Mouse (Mus musculus) embryonic stem cell, embryonic (primary cell): ENCODE results near the gene Six5.

Source experiments
- CTCF ChIA-PET, 4 experiments: fragments of 300-600 bp in 2 of 4; fragments of 350-600 bp in 2 of 4; sonication (Branson Sonifier 250); formaldehyde crosslinking; loops; one replicate each; lab custom pipeline; 2022; ENCODE audit warnings: inconsistent platforms in 2 of 4; lab: Charles Lee
- POLR2A ChIA-PET, 4 experiments: fragments of 300-600 bp in 2 of 4; fragments of 350-600 bp in 2 of 4; sonication (Branson Sonifier 250); formaldehyde crosslinking; loops; one replicate each; lab custom pipeline; 2022; ENCODE audit warnings: antibody characterized with exemption in 4 of 4, inconsistent platforms in 1 of 4; lab: Charles Lee

The Six5 gene

DNA sequence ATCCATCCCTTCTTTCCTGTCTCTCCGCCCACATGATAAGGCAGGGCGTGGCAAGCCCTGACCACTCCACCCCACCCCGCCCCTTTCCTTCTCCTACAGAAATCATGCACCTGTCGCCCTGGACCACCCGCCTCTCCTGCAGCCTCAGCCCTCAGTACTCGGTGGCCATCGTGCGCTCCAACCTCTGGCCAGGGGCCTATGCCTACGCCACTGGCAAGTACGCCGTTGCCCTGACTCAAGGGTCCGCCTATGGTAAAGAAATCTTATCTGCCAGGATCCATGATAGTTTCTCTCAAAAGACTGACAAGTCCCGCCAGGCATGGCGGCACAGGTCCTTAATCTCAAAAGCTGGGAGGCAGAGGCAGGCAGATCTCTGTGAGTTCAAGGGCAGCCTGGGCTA, 26.5 kb upstream of the Six5 start:
- CTCF ChIA-PET = interaction anchor here in 3 of 4 experiments (0.7 to 18.8 kb wide), 10 partner anchors 8 to 171 kb away, joined by 4 to 356 read pairs (median 6); partner anchors contain the start of genes Six5 (in 2 of the 3), Dmpk (in 1 of the 3), Dmwd (in 1 of the 3) and Rsph6a (in 1 of the 3)
- POLR2A ChIA-PET = interaction anchor here in 3 of 4 experiments (1.0 to 1.5 kb wide), 3 partner anchors 10 to 13 kb away, joined by 5 to 12 read pairs (median 10); no protein-coding TSS in a partner anchor

GRCm38 (mm10) chr7:19068707-19069106, 25.7 kb upstream of the Six5 start:
- CTCF ChIA-PET = interaction anchor here (0.5 to 18.8 kb wide), 45 partner anchors 9 to 1869 kb away, joined by 3 to 356 read pairs (median 4); partner anchors contain the start of genes Rsph6a (in 3 of the 4), Six5 (in 2 of the 4), Dmpk (in 1 of the 4) and Eml2 (in 1 of the 4)
- POLR2A ChIA-PET = interaction anchor here in 3 of 4 experiments (0.6 to 1.5 kb wide), 7 partner anchors 9 to 553 kb away, joined by 3 to 10 read pairs (median 3); no protein-coding TSS in a partner anchor

GRCm38 (mm10) chr7:19069500-19069899, 24.9 kb upstream of the Six5 start:
- ChIA-PET CTCF (interaction anchor here (0.6 to 18.8 kb wide), 14 partner anchors 9 to 179 kb away, joined by 3 to 356 read pairs (median 4); partner anchors contain the start of genes Six5 (in 2 of the 4), Dmpk (in 1 of the 4), Eml2 (in 1 of the 4) and Rsph6a (in 1 of the 4)), POLR2A (interaction anchor here in 3 of 4 experiments (0.6 to 1.6 kb wide), 5 partner anchors 10 to 1892 kb away, joined by 3 to 8 read pairs (median 5); no protein-coding TSS in a partner anchor)

GRCm38 (mm10) chr7:19071024-19071423, 23.4 kb upstream of the Six5 start:
- ChIA-PET POLR2A (interaction anchor here in 2 of 4 experiments (1.6 to 11.3 kb wide), 3 partner anchors 18 to 22 kb away, joined by 3 to 172 read pairs (median 6); partner anchors contain the start of genes Dmpk (in 1 of the 2) and Six5 (in 1 of the 2)), CTCF (interaction anchor here in 2 of 4 experiments (1.0 to 18.8 kb wide), 5 partner anchors 9 to 51 kb away, joined by 3 to 356 read pairs (median 3); partner anchors contain the start of genes Dmpk (in 1 of the 2), Rsph6a (in 1 of the 2) and Six5 (in 1 of the 2))

DNA sequence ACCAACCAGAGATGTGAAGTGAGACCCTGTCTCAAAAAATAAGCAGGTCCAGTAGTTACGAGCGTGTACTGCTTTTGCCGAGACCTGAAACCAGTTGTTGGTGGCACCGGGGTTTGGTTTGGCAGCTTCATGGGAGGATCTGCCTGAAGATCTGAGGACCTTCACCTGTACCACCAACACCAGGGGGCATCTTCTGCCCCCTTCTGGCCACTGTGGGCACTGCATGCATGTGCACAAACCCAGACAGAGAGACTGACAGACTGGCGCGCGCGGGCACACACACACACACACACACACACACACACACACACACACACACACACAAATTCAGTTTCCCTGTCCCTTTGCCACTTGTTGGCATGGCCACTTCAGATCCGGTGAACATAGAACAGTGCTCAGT, 20.9 kb upstream of the Six5 start:
- ChIA-PET CTCF (interaction anchor here (0.5 to 18.8 kb wide), 51 partner anchors 8 to 384 kb away, joined by 3 to 356 read pairs (median 4); partner anchors contain the start of genes Dmpk (in 3 of the 4), Rsph6a (in 3 of the 4), Eml2 (in 1 of the 4) and Fbxo46 (in 1 of the 4)), POLR2A (interaction anchor here in 3 of 4 experiments (0.6 to 11.3 kb wide), 17 partner anchors 9 to 253 kb away, joined by 3 to 172 read pairs (median 4); partner anchors contain the start of genes Six5 (in 3 of the 3), Dmpk (in 1 of the 3) and Rsph6a (in 1 of the 3))

- POLR2A ChIA-PET = interaction anchor here in 2 of 4 experiments (1.2 to 11.3 kb wide), 5 partner anchors 9 to 19 kb away, joined by 4 to 172 read pairs (median 14); partner anchors contain the start of genes Six5 (in 2 of the 2) and Dmpk (in 1 of the 2)
- CTCF ChIA-PET = interaction anchor here (0.6 to 18.8 kb wide), 11 partner anchors 14 to 221 kb away, joined by 3 to 356 read pairs (median 5); partner anchors contain the start of genes Rsph6a (in 2 of the 4), Dmpk (in 1 of the 4), Eml2 (in 1 of the 4) and Fbxo46 (in 1 of the 4)
These were observed 19.9 kb upstream of the Six5 start for GRCm38 (mm10) chr7:19074494-19074893.

DNA sequence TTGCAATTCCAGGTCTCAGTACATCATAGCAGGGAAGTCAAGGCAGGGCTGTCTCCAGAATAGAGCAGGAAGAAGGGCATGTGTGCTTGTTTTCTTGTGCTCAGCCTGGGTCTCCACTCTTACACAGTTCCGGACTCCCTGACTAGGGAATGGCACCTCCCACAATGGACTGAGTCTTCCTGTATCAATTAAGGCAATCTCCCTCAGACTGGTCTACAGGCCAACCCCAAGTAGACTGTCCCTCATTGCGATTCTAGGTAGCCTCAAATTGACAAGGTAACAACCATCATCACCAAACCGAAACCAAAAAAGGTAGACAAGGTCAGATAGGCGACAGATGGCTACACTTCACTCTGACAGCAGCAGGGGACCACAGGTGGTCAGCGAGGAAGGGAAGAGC, 19.2 kb upstream of the Six5 start:
- CTCF ChIA-PET = interaction anchor here (0.5 to 18.8 kb wide), 18 partner anchors 8 to 324 kb away, joined by 3 to 356 read pairs (median 4); partner anchors contain the start of genes Six5 (in 3 of the 4), Dmpk (in 1 of the 4), Gm4969 (in 1 of the 4) and Rsph6a (in 1 of the 4)

GRCm38 (mm10) chr7:19075723-19076585, 18.4 kb upstream of the Six5 start, which contains the start of gene Dmwd:
TSS of gene Dmwd (plus strand) at chr7:19076227.
- CTCF ChIA-PET = interaction anchor here in 3 of 4 experiments (0.5 to 18.8 kb wide), 18 partner anchors 9 to 323 kb away, joined by 3 to 356 read pairs (median 4); partner anchors contain the start of genes Six5 (in 3 of the 3), Dmpk (in 1 of the 3), Gm4969 (in 1 of the 3) and Rsph6a (in 1 of the 3)
- POLR2A ChIA-PET = interaction anchor here in 3 of 4 experiments (0.5 to 11.3 kb wide), 14 partner anchors 8 to 126 kb away, joined by 3 to 172 read pairs (median 4); partner anchors contain the start of genes Six5 (in 3 of the 3), Dmpk (in 1 of the 3) and Rsph6a (in 1 of the 3)

More for the DNA sequence above, 19.2 kb upstream of the Six5 start:
- POLR2A ChIA-PET = interaction anchor here in 3 of 4 experiments (0.5 to 11.3 kb wide), 12 partner anchors 9 to 125 kb away, joined by 3 to 172 read pairs (median 4); partner anchors contain the start of genes Six5 (in 3 of the 3), Dmpk (in 1 of the 3) and Rsph6a (in 1 of the 3)

DNA sequence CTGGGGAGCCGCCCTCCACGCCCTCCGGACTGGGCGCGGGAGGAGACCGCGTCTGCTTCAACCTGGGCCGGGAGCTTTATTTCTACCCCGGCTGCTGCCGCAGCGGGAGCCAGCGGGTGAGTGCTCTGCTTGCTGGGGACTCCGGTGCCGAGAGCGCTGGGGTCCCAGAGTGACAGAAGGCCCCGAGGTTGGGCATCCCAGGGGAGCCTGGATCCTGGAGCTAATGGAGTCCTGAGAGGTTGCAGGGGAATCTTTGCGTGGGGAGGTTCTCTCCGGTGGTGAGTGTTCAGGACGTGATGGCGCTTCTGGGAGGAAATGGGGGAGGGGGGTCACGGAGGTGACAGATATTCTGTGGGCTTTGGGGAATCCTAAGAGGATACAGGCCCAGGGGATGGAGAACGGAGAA, 17.8 kb upstream of the Six5 start:
- ChIA-PET CTCF (interaction anchor here in 3 of 4 experiments (0.9 to 18.8 kb wide), 10 partner anchors 9 to 61 kb away, joined by 3 to 356 read pairs (median 6); partner anchors contain the start of genes Six5 (in 3 of the 3), Dmpk (in 1 of the 3) and Gm4969 (in 1 of the 3)), POLR2A (interaction anchor here in 3 of 4 experiments (0.6 to 11.3 kb wide), 10 partner anchors 10 to 99 kb away, joined by 3 to 172 read pairs (median 6); partner anchors contain the start of genes Six5 (in 3 of the 3), Dmpk (in 1 of the 3), Eml2 (in 1 of the 3) and Fbxo46 (in 1 of the 3))

DNA sequence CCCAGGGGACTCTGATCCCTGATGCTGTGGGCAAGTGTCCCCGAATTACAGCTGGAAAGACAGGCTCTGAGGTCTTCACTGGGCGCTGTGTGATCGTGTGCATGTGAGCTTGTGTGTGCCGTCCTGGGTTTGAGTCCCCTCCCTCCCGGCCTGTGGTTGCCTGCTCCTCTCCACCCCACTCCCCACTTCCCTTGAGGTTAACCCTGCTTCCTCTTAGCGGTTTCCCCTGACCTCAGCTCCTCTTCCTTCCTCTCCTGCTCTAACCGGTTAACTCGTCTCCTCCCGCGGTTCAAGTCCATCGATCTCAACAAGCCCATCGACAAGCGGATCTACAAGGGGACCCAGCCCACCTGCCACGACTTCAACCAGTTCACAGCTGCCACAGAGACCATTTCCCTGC, 16.6 kb upstream of the Six5 start:
- POLR2A ChIA-PET = interaction anchor here in 3 of 4 experiments (0.9 to 11.3 kb wide), 10 partner anchors 9 to 260 kb away, joined by 3 to 172 read pairs (median 5); partner anchors contain the start of genes Six5 (in 2 of the 3), Dmpk (in 1 of the 3), Fbxo46 (in 1 of the 3) and Mypop (in 1 of the 3)
- CTCF ChIA-PET = interaction anchor here (0.6 to 18.8 kb wide), 10 partner anchors 8 to 38 kb away, joined by 3 to 356 read pairs (median 4); partner anchors contain the start of genes Six5 (in 2 of the 4), Dmpk (in 1 of the 4) and Rsph6a (in 1 of the 4)

DNA sequence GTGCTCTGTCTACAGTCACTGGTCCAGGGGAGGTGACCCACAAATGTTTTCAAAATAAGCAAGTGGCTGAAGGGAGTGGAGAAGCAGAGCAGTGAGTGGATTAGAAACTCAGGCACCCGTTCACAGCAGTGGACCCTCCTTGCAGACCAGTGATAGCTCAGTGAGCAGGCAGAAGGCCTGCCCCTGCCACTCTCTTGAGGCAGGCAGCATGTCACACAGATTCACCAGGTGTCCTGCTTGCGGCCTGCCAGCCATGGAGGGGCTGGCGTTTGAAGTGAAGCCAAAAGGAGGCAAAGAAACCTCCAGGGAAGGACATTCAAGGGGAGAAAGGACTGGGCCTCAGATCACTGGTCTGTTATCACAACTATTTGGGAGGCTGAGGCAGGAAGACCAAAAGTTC, 15.7 kb upstream of the Six5 start:
- ChIA-PET POLR2A (interaction anchor here in 3 of 4 experiments (1.1 to 11.3 kb wide), 6 partner anchors 10 to 40 kb away, joined by 3 to 172 read pairs (median 4); partner anchors contain the start of genes Six5 (in 2 of the 3) and Dmpk (in 1 of the 3)), CTCF (interaction anchor here (0.6 to 18.8 kb wide), 10 partner anchors 9 to 154 kb away, joined by 3 to 356 read pairs (median 4); partner anchors contain the start of genes Dmpk (in 1 of the 4), Rsph6a (in 1 of the 4) and Six5 (in 1 of the 4))

- POLR2A ChIA-PET = interaction anchor here in 3 of 4 experiments (0.6 to 11.3 kb wide), 10 partner anchors 9 to 68 kb away, joined by 3 to 172 read pairs (median 4); partner anchors contain the start of genes Six5 (in 2 of the 3), Dmpk (in 1 of the 3) and Qpctl (in 1 of the 3)
These were observed 13.9 kb upstream of the Six5 start for GRCm38 (mm10) chr7:19080451-19080950.

GRCm38 (mm10) chr7:19082171-19082570, 12.2 kb upstream of the Six5 start:
- CTCF ChIA-PET = interaction anchor here in 2 of 4 experiments (0.6 to 18.8 kb wide), 3 partner anchors 8 to 73 kb away, joined by 3 to 356 read pairs (median 6); partner anchors contain the start of genes Dmpk (in 1 of the 2) and Six5 (in 1 of the 2)
- POLR2A ChIA-PET = interaction anchor here in 2 of 4 experiments (1.1 to 18.1 kb wide), 4 partner anchors 5 to 10 kb away, joined by 3 to 172 read pairs (median 134); partner anchors contain the start of genes Six5 (in 2 of the 2), Dmpk (in 1 of the 2) and Dmwd (in 1 of the 2)

More at GRCm38 (mm10) chr7:19080451-19080950, 13.9 kb upstream of the Six5 start:
- CTCF ChIA-PET = interaction anchor here in 3 of 4 experiments (0.5 to 18.8 kb wide), 10 partner anchors 8 to 187 kb away, joined by 3 to 356 read pairs (median 4); partner anchors contain the start of genes Dmpk (in 1 of the 3) and Six5 (in 1 of the 3)

GRCm38 (mm10) chr7:19083096-19083495, 11.3 kb upstream of the Six5 start:
- CTCF ChIA-PET = interaction anchor here in 3 of 4 experiments (0.7 to 15.2 kb wide), 7 partner anchors 10 to 316 kb away, joined by 3 to 356 read pairs (median 3); partner anchors contain the start of gene Dmwd (in 1 of the 3)
- POLR2A ChIA-PET = interaction anchor here in 3 of 4 experiments (0.6 to 18.1 kb wide), 10 partner anchors 6 to 209 kb away, joined by 3 to 172 read pairs (median 4); partner anchors contain the start of genes Six5 (in 2 of the 3), Dmwd (in 1 of the 3) and Fbxo46 (in 1 of the 3)

GRCm38 (mm10) chr7:19083701-19084100, 10.7 kb upstream of the Six5 start, which contains the start of gene Dmpk:
TSS of gene Dmpk (plus strand) at chr7:19083849.
- POLR2A ChIA-PET = interaction anchor here in 3 of 4 experiments (0.6 to 18.1 kb wide), 11 partner anchors 7 to 209 kb away, joined by 3 to 172 read pairs (median 4); partner anchors contain the start of genes Six5 (in 2 of the 3), Dmwd (in 1 of the 3) and Fbxo46 (in 1 of the 3)

More at GRCm38 (mm10) chr7:19083701-19084100, 10.7 kb upstream of the Six5 start, which contains the start of gene Dmpk:
- CTCF ChIA-PET = interaction anchor here (0.7 to 15.2 kb wide), 9 partner anchors 9 to 316 kb away, joined by 3 to 356 read pairs (median 4); partner anchors contain the start of gene Dmwd (in 1 of the 4)
